Mouse (Mus musculus): ENCODE results near the gene Wfdc17. TPM values are rescaled to one million over a fixed set of nuclear protein-coding genes. Genes with fewer than 3 reads are reported as not detected.

Wfdc17 gene
- total and polyA plus RNA-seq, 2 experiments from 2014 or later = 2.9 TPM; not detected in 1

DNA sequence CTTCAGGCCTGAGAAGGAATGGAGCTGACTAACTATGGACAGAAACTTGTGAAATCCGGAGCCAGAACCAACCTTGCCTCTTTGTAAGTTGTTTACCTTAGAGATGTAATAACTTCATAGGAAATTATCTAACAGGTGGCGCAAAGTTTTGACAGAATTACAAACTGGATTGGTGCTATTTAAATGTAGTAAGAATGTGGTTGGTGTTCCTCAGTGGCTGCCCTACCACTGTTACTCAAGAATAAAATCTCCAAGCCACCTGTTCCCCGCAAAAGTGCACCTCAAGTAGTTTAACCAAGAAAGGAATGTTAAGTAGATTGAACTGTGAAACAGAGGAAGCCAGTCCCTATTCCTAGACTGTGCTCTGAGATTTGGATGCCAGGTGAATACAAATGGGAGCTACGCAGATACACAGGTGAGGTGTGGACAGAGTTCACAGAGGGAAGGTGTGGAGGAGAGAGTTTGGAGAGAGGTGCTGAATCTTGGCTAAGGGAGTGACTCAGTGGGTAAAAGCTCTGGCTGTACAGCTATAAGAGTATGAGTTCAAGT lies 36.7 kb downstream of the Wfdc17 start:
- DNase-seq (ENCODE audit: low spot score) (no peak), ATAC-seq (ENCODE audit: insufficient read depth, low read depth) (no peak)
- WGBS = 71% methylated on average over 4 of the region's 4 CpGs
- no peak overlapping the region for H3K9ac ChIP-seq (replicated peaks; ENCODE audit: low read depth, low read length)
- no peak overlapping the region for H3K27ac ChIP-seq (ENCODE audit: low read depth)
- H3K4me1 ChIP-seq (ENCODE audit: control insufficient read depth, insufficient read depth) = no peaks in the 10 kb centered on the region
- no peaks in the 10 kb centered on the region for H3K36me3 ChIP-seq (replicated peaks; ENCODE audit: control insufficient read depth, insufficient read depth, low read length)
- H3K4me3 ChIP-seq (ENCODE audit: low read depth, low read length) = no peak overlapping the region
- peaks cover 22% of the 10 kb centered on the region; the same call in 1 of the 2 replicates for H3K27me3 ChIP-seq (ENCODE audit: control insufficient read depth, insufficient read depth, low read length)
- TF ChIP-seq EP300 (IDR thresholded peaks at IDR 0.05; ENCODE audit: low read depth) (no peak), CTCF (IDR thresholded peaks at IDR 0.05; ENCODE audit: low read depth) (no peak)
- H3K9me3 ChIP-seq (replicated peaks; ENCODE audit: control insufficient read depth, low read length) = no peaks in the 10 kb centered on the region
- H3K4me2 ChIP-seq (ENCODE audit: low read depth, low read length) = no peak overlapping the region

DNA sequence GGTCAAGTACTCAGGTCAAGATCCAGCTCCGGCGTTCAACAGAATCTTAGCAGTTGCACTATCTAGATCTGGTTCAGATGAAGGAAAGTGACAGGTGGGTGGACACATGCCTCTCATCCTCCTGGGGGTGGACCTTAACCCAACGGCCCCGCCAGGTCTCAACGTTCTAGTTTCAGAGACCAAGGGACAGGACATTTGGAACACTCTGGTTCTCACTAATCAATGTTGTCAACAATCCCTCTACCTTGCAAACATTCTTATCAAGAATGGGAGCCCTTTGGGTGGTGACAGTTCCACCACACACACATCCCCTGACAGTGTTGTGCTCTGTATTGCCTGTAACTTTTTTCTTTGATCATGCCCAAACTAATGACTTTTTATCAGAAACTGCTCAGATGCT lies 38.0 kb downstream of the Wfdc17 start:
- WGBS = 47% methylated on average over 5 of the region's 5 CpGs
- Histone ChIP-seq H3K27ac (ENCODE audit: low read depth) (no peak overlapping the region), H3K4me1 (ENCODE audit: control insufficient read depth, insufficient read depth) (no peaks in the 10 kb centered on the region), H3K9me3 (replicated peaks; ENCODE audit: control insufficient read depth, low read length) (no peaks in the 10 kb centered on the region), H3K36me3 (replicated peaks; ENCODE audit: control insufficient read depth, insufficient read depth, low read length) (no peaks in the 10 kb centered on the region), H3K4me2 (ENCODE audit: low read depth, low read length) (no peak overlapping the region), H3K27me3 (ENCODE audit: control insufficient read depth, insufficient read depth, low read length) (peaks cover 28% of the 10 kb centered on the region), H3K4me3 (ENCODE audit: low read depth, low read length) (no peak overlapping the region), H3K9ac (replicated peaks; ENCODE audit: low read depth, low read length) (no peak overlapping the region)
- DNase-seq (ENCODE audit: low spot score) (no peak), ATAC-seq (ENCODE audit: insufficient read depth, low read depth) (no peak)
- TF ChIP-seq EP300 (IDR thresholded peaks at IDR 0.05; ENCODE audit: low read depth) = no peak
- no peak for TF ChIP-seq CTCF (IDR thresholded peaks at IDR 0.05; ENCODE audit: low read depth)

DNA sequence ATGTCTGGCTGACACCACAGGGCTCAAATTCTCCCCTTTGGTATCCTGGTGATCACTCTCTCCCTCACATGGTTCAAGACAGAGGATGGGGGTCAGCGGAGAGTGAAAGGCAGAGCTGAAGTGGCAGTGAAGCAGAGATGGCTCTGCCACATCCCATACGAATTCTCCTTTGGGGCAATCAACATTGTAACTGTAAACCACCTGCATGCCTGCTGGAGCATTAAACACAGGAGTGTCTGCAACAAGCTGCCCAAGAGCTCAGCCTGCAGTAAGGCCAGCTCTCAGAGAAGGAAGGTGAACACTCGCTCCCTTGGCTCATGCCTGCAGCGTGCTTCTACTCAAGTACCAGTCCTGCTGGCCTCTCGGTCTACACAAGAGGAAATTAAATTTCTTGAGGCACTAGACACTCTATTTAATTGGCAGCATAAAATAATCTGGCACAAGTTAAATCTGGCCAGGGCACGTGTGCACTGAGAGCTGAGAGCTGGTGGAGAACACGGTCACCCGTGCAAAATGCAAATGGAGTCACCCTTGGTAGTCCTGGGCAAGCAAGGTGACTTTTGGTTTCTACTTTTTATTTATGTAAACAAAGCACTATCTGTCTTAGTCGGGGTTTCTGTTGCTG lies 39.1 kb downstream of the Wfdc17 start:
- no peaks in the 10 kb centered on the region for H3K4me1 ChIP-seq (ENCODE audit: control insufficient read depth, insufficient read depth)
- H3K27ac ChIP-seq (ENCODE audit: low read depth) = no peak overlapping the region
- WGBS = 63% methylated on average over 9 of the region's 9 CpGs
- H3K36me3 ChIP-seq (replicated peaks; ENCODE audit: control insufficient read depth, insufficient read depth, low read length) = no peaks in the 10 kb centered on the region
- H3K27me3 ChIP-seq (ENCODE audit: control insufficient read depth, insufficient read depth, low read length) = peaks cover 37% of the 10 kb centered on the region
- no peak for TF ChIP-seq CTCF (IDR thresholded peaks at IDR 0.05; ENCODE audit: low read depth)
- TF ChIP-seq EP300 (IDR thresholded peaks at IDR 0.05; ENCODE audit: low read depth) = no peak
- ATAC-seq (ENCODE audit: insufficient read depth, low read depth) = no peak
- H3K4me2 ChIP-seq (ENCODE audit: low read depth, low read length) = no peak overlapping the region
- DNase-seq (ENCODE audit: low spot score) = no peak
- no peaks in the 10 kb centered on the region for H3K9me3 ChIP-seq (replicated peaks; ENCODE audit: control insufficient read depth, low read length)
- no peak overlapping the region for H3K4me3 ChIP-seq (ENCODE audit: low read depth, low read length)
- no peak overlapping the region for H3K9ac ChIP-seq (replicated peaks; ENCODE audit: low read depth, low read length)

DNA sequence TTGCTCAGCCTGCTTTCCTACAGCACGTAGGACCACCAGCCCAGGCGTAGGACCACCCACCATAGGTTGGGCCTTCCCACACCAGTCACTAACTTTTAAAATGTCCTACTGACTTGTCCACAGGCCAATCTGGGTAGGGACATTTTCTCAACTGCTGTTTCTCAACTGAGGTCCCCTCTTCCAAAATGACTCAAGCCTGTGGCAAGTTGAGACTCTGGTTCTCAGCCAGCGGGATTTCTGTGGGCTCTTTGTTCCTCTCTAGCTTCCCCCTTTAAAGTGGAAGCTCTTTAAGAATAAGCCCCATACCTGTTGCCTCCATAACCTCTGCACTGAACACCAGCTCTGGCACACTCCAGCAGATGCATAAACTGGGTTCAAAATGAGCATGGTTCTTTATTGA lies 39.7 kb downstream of the Wfdc17 start:
- WGBS = 76% methylated on average over 3 of the region's 3 CpGs
- H3K4me3 ChIP-seq (ENCODE audit: low read depth, low read length) = no peak overlapping the region
- ATAC-seq (ENCODE audit: insufficient read depth, low read depth) = no peak

DNA sequence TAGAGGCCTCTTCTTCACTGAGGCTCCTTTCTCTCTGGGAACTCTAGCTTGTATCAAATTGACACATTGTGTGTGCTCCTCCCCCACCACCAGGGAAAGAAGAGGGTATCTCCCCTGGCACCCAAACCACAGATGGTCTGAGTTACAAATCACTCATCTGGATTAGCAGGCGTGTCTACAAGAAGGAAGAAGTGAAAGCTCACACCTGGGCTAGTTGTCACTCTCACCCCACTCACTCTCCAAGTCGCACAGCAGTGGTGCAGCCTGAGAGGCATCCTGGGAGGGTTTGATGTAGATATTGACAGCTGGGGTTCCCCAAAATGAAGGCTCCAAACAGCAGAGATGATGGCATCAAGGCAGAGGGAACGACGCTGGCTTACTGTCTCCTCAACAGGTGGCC lies 42.4 kb downstream of the Wfdc17 start:
- Histone ChIP-seq H3K4me2 (ENCODE audit: low read depth, low read length) (no peak overlapping the region), H3K27ac (ENCODE audit: low read depth) (no peak overlapping the region), H3K4me3 (ENCODE audit: low read depth, low read length) (no peak overlapping the region), H3K9me3 (replicated peaks; ENCODE audit: control insufficient read depth, low read length) (no peaks in the 10 kb centered on the region), H3K4me1 (ENCODE audit: control insufficient read depth, insufficient read depth) (no peaks in the 10 kb centered on the region), H3K36me3 (replicated peaks; ENCODE audit: control insufficient read depth, insufficient read depth, low read length) (no peaks in the 10 kb centered on the region), H3K9ac (replicated peaks; ENCODE audit: low read depth, low read length) (no peak overlapping the region), H3K27me3 (ENCODE audit: control insufficient read depth, insufficient read depth, low read length) (peaks cover 45% of the 10 kb centered on the region)
- no peak for ATAC-seq (ENCODE audit: insufficient read depth, low read depth)
- no peak for TF ChIP-seq CTCF (IDR thresholded peaks at IDR 0.05; ENCODE audit: low read depth)
- no peak for TF ChIP-seq EP300 (IDR thresholded peaks at IDR 0.05; ENCODE audit: low read depth)
- DNase-seq (ENCODE audit: low spot score) = no peak
- 34% methylated on average over 4 of the region's 4 CpGs for WGBS

More for the DNA sequence above, 39.7 kb downstream of the Wfdc17 start:
- H3K9me3 ChIP-seq (replicated peaks; ENCODE audit: control insufficient read depth, low read length) = no peaks in the 10 kb centered on the region
- no peak for TF ChIP-seq EP300 (IDR thresholded peaks at IDR 0.05; ENCODE audit: low read depth)
- no peak for TF ChIP-seq CTCF (IDR thresholded peaks at IDR 0.05; ENCODE audit: low read depth)
- no peaks in the 10 kb centered on the region for H3K4me1 ChIP-seq (ENCODE audit: control insufficient read depth, insufficient read depth)
- H3K27ac ChIP-seq (ENCODE audit: low read depth) = no peak overlapping the region
- no peak for DNase-seq (ENCODE audit: low spot score)
- no peak overlapping the region for H3K9ac ChIP-seq (replicated peaks; ENCODE audit: low read depth, low read length)
- H3K36me3 ChIP-seq (replicated peaks; ENCODE audit: control insufficient read depth, insufficient read depth, low read length) = no peaks in the 10 kb centered on the region
- no peak overlapping the region for H3K4me2 ChIP-seq (ENCODE audit: low read depth, low read length)
- peaks cover 43% of the 10 kb centered on the region for H3K27me3 ChIP-seq (ENCODE audit: control insufficient read depth, insufficient read depth, low read length)

DNA sequence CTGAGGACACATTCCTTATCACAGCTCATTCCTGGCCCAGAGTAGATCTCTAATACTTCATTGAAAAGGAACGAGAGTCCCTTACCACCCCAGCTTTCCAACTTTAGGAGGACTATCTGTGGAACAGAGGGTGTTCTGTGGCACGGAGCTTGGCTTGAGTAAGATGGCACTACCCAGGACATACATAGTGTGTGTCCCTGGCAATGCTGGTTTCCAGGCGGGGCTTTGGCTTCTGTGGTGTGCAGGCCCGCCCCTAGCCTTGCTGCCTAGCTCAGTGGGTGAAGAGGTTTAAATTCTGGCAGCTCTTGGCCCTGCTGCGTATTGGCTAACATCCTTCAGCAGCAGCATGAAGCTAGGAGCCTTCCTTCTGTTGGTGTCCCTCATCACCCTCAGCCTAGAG lies 42.9 kb downstream of the Wfdc17 start, which contains the start of gene Wfdc21:
Wfdc21 (plus strand) TSS at position 260 of the 400 bp plus-strand sequence.
- WGBS = 49% methylated on average over 5 of the region's 5 CpGs
- Histone ChIP-seq H3K4me3 (ENCODE audit: low read depth, low read length) (no peak within 1 kb of the TSS), H3K4me1 (ENCODE audit: control insufficient read depth, insufficient read depth) (no peaks in the 10 kb centered on the region), H3K9me3 (replicated peaks; ENCODE audit: control insufficient read depth, low read length) (no peaks in the 10 kb centered on the region), H3K27me3 (ENCODE audit: control insufficient read depth, insufficient read depth, low read length) (peaks cover 41% of the 10 kb centered on the region), H3K9ac (replicated peaks; ENCODE audit: low read depth, low read length) (no peak within 1 kb of the TSS), H3K4me2 (ENCODE audit: low read depth, low read length) (no peak within 1 kb of the TSS), H3K36me3 (replicated peaks; ENCODE audit: control insufficient read depth, insufficient read depth, low read length) (no peaks in the 10 kb centered on the region), H3K27ac (ENCODE audit: low read depth) (no peak within 1 kb of the TSS)
- no peak for TF ChIP-seq EP300 (IDR thresholded peaks at IDR 0.05; ENCODE audit: low read depth)
- TF ChIP-seq CTCF (IDR thresholded peaks at IDR 0.05; ENCODE audit: low read depth) = no peak
- no peak for DNase-seq (ENCODE audit: low spot score)
- no peak for ATAC-seq (ENCODE audit: insufficient read depth, low read depth)
